Mouse (Mus musculus): ENCODE data around the gene Cdh15.

DNA sequence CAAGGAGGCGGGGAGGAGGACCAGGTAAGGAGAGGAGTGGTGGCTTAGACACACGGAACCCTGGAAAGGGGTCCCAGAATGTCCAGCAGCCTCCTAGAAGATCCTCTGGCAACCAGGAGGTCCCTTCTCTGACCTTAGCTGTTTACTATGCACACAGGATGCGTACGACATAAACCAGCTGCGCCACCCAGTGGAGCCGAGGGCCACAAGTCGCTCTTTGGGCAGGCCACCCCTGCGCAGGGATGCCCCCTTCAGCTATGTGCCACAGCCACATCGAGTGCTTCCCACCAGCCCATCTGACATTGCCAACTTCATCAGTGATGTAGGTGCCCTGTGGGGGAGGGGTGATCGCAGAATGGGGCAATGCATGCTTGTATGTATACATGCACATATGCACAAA, 17.7 kb downstream of the Cdh15 start:
- TF ChIP-seq ZC3H11A (IDR thresholded peaks at IDR 0.05; ENCODE audit: borderline replicate concordance, low read depth, low read length) (no peak), MAFK (IDR thresholded peaks at IDR 0.05; ENCODE audit: insufficient read depth, low read depth, low read length) (no peak), HCFC1 (IDR thresholded peaks at IDR 0.05; ENCODE audit: borderline replicate concordance, insufficient read depth, low read length) (no peak), ZNF384 (IDR thresholded peaks at IDR 0.05; ENCODE audit: low read depth, low read length) (no peak)
